Mouse (Mus musculus): ENCODE measurements at regions not wholly inside any gene's neighbourhood (a gene's known extent, or its start where the extent isn't known, plus 50 kb on each side); places are given as distances from the start of the nearest gene placed in this dataset.

- no peak for TF ChIP-seq POLR2A (IDR thresholded peaks at IDR 0.05; ENCODE audit: extremely low read depth, insufficient read depth, low read length)
- TF ChIP-seq CTCF (IDR thresholded peaks at IDR 0.05; ENCODE audit: low read depth, low read length), result no peak
These were observed 134.3 kb downstream of the Gm10260 start for GRCm38 (mm10) chr13:97626116-97626515.

All from liver, adult 2 months (tissue).